Mouse (Mus musculus) fat pad, adult 2 months (tissue): ENCODE measurements at regions not wholly inside any gene's neighbourhood (a gene's known extent, or its start where the extent isn't known, plus 50 kb on each side); places are given as distances from the start of the nearest gene placed in this dataset.
"Not testable (repeated sequence)": the region's sequence is repeated elsewhere in the genome, so short reads cannot be mapped to it uniquely, and the experiment has no call there.

Source experiments
- DNase-seq: peaks from one replicate; pipeline ENCODE4 v3.0.0-alpha.2; 2011; ENCODE audit warnings: low read depth, low spot score; ENCODE audit errors: extremely low read depth

DNA sequence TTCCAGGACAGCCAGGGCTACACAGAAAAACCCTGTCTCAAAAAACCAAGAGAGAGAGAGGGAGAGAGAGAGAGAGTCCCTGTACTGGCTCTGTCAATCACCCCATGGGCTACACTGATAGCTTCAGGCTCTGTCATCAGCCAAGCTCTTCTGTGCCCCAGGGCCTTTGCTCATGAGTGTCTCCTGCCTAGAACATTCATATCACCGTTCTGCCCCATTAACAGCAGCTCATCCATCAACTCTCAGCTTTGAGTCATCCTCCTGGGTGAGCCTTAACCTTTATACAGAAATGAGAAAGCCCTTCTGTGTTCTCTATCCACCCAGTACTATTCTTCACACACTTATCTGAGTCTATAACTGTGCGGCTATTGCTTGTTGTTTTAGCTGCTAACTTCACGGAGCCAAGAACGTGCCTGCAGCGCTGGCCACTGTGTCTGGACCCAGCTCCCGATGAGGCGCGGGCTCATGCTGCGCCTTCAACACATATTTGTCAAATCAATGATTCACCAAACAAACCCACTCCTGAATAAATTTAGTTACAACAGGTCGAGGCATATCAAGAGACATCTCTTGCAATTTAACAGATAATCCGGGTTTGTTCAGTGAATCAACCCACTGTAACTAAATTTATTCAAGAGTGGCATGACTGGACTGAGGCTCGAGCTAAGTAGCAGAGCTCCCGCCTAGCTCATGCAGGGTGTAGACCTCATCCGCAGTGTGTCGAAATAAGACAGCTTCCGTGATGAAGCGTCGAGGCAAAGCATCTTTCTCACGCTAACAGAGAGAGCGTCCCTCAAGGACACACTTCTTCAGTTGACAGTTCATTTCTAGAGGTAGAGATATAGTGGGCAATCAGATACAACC, 152.1 kb downstream of the Katnal1 start:
- no peak for DNase-seq

DNA sequence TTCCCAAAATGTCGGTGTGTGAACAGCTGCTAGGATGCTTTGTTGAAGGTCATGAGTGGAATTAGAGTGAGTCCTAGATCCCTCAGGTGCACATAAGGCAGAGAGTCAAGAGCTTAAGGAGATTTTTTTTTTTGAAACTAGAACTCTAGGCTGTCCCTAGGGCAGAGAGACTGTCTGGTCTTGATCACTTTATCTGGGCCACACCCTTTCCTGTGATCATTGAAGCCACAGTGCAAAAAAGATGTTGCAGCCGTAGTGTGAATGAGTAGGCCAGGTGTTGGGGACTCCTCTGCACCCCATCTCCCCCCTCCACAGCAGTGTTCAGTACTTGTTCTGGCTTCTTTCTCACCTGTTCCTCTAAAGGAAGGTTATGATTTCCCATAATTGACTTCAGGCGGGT, 153.9 kb downstream of the Katnal1 start:
- no peak for DNase-seq

DNA sequence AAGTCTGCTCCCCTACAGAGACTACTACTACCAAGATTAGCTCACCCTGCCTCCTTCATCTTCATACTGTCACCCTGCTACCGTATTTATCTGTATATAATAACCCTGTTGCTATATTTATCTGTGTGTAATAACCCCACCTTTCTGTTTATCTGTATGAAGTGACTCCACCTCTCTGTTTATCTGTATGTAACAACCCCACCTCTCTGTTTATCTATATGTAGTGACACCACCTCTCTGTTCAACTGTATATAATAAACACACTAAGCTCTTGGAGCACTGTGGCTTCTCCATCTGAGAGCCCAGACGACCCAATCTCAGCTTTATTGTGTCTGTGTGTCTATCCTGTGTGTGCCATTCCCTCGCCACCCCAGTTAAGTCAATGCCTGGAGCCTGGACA, 154.7 kb downstream of the Katnal1 start:
- no peak for DNase-seq

DNA sequence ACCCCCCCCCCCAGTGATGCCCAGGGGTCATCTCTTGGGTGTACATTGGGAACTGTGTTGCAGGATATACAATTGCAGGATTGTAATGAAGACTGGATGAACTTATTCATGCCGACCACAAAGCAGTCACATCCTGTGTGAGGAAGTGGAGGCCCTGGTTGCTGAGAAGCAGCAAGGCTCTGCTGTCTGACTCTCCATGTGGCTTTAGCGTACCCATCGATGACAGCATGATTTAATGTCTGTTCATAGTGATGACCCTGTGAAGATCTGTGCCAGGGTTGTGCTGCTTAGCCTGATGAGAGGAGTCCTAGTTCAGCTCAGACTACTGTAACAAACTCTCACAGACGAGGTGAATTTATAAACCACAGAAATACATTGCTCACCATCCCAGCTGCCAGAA, 159.7 kb downstream of the Katnal1 start:
- no peak for DNase-seq

DNA sequence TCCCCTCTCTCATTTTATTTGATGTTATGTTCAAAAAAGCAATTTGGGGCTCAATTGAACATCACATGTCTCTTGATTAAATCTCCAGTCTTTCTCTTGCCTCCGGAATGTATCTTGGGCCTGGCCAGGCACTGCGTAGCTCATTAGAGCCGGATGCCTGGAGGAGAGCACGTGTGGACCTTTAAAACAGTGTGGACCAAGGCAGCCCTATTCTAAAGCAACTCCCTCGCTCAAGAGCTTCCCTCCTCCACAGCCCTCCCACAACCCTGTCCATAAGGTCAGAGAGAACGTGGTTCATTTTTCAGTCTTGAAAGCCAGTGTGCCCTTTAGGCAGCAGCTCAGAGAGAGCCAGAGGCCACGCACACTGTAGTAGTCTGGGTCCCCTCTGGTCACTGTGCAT, 160.8 kb downstream of the Katnal1 start:
- no peak for DNase-seq

DNA sequence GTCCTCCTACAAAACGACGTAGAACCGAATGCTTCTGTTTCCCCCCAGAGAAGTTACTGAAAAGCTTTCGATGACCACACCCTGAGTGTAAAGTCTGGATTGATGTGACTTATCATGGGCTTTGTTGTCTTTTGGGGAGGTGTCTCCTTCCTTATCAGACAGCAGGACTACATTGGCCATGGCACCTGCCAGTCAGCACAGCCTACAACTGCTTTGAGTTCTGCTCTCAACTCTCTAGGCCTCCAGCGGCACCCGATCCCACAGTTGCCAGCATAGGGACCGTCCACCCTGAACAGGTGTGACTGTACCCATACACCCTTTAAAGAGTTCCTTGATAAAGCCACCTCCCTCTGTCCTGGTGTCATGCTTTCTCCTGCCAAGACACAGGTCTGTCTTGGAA, 163.1 kb downstream of the Katnal1 start:
- no peak for DNase-seq

DNA sequence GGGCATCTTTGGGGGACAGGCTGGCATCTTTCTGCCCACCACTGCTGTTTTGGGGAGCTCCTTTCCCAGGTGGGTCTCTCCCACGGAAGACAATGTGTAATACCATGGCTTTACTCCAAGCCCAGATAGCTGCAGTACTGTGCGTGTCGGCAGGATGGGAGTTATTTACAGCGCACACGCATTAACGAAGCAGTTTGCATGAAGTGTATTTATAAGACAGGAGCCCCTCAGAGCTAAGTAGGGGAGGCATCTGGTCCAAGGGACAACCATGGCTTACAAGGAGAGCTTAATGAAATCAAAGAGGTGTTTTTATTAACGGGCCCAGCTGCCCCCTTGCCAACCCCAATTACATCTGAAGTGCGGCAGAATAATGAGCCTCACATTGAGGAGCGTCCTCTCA, 169.0 kb downstream of the Katnal1 start:
- no peak for DNase-seq

DNA sequence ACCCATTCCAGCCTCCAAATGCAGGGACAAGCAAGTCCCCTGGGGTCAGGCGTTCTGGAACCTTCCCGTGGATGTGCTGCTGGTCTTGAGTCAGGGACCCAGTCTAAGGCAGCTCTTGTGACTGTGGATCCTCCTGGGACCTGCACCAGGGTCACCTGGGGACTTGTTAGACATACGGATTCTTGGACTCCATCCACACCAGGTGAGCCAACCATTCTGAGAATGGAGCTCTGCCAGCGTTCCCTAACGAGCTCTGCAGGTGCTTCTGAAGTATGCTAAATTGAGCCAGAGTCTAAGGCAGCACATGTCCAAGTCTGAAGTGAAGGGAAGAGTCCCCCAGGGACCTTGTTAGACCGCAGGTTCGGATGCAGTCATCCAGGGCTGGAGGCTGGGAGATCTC, 170.3 kb downstream of the Katnal1 start:
- no peak for DNase-seq

DNA sequence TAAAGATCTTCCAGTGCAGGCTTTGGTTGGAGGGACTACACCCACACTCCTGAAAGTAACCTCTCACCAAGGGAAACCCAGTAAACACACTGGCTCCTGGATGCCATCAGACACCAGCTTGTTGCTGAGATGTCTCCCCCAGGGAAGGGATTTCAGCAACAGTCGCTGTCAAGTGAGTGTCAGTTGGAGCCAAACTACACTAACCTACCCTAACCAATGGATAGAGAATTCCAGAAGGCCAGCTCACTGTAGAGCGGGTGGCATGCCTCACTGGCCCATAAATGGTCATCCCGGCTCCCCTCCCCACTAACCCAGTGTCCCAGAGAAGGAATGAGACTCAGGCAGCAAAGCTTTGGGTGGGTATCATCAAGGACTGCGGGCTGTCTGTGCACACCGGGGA, 171.4 kb downstream of the Katnal1 start:
- DNase-seq: no peak

DNA sequence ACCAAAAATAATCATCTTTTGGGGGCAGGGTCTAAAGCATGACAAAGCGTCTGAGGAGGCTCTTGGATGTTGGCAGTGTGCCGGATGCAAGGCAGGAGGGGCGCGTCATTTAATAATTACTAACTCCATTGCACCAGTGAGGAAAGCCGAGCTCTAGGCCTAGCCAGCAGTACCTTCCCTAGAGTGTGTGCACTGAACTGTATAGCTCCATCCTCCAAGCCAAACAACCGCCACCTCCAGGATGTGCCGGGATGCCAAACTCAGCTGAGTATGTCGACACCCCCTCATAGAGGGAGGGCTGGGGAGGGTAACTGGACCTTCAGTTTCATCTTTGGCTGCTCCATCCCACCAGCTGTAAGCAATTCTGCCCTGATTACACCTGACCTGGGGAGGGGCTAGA, 171.9 kb downstream of the Katnal1 start:
- no peak for DNase-seq

DNA sequence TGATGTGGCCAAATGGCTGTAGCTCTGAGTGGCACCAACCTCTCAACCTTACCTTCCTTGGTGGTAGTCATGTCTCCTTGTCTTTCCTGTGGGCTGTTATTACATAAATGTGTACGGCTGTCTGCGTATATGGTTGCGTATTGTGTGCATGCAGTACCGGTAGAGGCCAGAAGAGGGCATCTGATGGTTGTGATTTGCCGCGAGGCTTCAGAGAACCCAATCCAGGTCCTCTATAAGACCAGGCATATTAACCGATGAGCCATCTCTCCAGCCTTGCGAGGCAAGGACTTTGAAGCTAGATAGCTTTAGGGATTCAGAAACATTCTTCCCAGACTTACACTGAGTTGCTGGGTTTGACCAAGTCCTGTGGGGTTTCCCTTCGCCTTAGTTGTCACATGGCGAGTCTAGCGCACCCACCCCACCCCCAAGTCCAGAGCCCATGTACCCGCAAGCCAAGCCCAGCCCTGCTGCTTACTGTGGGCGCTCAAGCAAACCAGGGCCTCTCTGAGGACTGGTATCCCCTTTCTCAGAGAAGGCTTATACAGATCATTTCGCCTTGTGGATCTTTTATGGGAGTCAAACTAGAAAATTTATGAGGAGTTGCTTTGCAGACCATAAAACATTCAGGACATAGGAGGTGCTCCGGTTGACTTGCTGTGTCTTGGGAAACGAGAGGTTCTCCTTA, 172.7 kb downstream of the Katnal1 start:
- DNase-seq: no peak

DNA sequence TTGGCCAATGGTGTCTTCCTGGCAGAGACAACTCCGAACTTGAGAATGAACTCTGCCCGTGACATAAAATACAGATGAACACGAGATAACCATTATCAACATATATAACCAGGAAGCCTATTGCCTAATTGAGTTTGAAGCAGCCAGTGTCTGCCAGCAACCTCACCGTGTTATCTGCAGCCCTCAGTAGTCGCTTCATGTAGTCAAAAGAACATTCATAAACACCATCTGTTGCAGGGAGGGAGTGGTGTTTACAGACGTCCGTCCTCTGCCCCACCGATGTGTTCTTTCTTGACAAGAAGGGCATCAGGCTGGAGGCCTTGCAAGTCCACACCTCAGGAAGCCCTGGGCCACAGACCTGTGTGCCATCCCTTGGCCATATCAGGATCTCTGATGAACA, 173.3 kb downstream of the Katnal1 start:
- DNase-seq: no peak

DNA sequence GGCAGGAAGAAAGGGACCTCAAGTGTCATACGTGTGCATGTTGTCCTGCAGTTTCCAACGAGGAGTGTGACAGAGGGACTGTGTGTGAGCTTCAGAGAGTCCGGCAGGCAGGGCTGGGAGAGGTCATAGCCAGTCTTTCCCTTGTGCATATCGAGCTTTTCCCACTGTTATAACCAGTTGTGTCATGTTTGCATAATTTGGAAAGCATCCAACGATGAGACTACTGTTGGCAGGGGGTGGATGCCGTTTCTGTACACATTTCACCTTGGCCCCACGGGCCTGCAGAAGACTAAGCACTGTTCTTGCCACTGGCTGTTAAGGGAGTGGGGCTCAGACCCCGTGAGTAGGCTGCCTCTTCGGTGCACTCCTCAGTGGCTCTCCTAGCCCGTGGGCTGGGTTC, 174.2 kb downstream of the Katnal1 start:
- no peak for DNase-seq

DNA sequence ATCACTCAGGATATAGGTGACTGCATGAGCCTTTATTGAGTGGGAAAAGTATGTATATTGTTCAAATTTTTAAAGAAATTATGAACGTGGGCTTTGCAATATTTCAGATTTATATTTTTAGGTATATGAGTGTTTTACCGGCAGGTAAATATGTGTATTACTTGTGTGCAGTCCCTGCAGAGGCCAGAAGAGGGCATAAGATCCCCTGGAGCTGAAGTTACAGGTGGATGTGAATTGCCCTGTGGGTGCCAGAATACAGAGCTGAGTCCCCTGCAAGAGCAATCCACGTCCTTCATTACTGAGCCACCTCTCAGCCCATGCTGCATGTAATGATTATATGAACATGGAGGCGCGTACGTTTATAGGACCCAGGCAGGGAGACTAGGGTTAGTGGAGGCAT, 174.8 kb downstream of the Katnal1 start:
- no peak for DNase-seq

DNA sequence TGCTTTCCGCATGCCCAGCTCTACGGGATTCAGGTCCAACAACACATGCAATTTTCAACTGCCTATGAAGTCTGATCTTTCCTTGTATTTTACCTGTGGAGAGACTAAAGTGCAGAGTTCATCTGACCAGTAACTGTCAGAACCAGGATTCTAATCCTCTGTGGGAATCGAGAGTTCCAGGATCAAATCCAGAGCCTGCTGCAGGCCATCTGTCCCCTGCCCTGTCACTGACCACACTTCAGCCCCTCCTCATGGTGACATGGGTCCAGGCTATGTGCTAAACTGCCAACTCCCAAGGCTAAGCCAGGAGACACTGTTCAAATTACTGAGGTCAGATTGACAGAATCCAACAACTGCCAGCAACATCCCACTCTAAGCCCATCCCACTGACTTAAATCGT, 175.7 kb downstream of the Katnal1 start:
- DNase-seq: no peak

DNA sequence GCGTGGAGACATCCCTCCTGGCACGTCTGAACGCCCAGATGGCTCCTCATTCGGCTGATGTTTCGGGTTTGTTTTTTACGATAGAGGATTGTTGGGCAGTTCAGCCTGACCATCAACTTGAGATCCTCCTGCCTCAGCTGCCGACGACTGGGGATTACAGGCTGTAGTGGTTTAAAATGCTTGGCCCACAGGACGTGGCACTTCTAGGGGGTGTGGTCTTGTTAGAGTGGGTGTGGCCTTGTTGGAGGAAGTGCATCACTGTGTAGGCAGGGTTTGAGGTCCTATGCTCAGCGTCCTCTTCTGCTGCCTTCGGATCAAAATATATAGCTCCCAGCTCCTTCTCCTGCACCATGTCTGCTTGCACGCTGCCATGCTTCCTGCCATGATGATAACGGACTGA, 177.1 kb downstream of the Katnal1 start:
- no peak for DNase-seq

DNA sequence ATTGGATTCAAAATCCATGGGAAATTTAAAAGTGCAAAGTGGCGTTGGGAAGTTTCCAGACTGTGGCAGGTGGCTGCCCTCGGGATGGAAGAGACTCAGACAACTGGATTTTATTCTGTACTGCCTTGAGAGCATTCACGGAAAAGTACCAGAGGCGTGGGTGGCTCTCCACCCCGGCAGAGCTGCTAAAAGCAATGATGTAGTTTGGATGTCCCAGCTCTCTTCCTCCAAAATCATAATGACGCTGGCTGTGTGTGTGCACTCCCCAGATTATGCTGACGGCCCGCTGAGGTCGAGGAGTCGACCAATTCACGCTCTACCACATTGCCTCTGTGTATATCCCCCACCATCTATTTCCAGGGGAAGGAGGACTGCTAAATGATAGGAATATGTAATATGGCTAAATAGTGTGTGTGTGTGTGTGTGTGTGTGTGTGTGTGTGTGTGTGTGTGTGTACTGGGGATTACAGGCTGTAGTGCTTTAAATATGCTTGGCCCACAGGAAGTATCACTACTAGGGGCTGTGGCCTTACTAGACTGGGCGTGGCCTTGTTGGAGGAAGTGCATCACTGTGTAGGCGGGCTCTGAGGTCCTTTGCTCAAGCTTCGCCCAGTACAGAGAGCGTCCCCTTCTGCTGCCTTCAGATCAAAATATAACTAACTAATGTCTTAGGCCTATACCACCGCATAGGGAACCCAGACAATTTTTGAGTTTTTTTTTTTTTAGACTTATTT, 179.0 kb downstream of the Katnal1 start:
- DNase-seq: no peak

DNA sequence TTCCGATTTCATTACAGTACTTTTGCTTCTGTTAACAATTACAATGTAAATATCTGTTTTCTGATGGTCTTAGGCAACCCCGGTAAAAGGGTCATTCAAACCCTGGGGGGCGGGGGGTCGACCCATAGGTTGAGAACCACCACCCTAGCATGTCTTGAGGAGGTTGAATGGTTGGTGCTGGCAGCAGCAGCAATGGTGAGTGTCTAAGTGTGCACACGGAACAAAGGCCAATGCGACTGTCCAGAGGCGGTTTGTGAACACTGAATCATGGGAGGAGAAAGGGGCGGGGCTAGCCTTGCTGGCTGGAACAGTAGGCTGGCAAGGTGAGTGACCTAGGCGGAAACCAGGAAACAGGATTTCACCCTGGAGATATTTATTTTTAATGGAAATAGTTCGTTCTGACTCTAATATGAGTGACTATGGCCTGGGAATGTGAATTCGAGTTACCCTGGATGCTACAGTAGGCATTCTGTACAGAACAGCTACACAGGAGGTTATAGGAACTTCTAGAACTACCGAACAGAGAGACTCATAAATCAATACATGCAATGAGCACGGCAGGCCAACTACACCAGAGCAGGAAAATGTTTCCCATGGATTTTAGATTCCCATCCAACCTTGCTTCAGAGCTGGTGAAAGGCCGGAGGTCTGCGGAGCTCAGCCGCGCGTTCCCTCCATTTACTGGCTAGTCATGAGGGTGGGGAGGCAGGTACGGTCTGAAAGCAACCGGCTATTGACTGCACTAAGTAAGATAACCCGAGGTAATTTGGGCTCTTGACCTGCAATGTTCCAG, 181.0 kb downstream of the Katnal1 start:
- no peak for DNase-seq

DNA sequence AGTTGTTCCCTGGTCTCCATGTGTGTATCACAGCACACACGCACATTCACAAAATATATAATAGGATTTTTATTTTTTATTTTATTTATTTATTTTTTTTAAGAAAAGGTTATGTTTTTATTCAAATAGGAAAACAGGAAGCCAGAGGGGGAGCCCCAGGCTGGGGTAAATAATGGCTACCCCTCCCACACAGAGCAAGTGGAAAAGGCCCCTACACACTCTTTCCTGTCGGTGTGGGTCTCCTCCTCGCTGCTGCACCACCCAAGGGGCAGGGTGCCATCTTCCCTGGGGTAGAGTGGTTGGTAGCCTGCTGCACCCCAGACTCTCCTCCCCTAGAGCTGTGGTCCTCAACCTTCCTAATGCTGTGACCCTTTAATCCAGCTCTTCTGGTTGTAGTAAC, 181.6 kb downstream of the Katnal1 start:
- DNase-seq: no peak

DNA sequence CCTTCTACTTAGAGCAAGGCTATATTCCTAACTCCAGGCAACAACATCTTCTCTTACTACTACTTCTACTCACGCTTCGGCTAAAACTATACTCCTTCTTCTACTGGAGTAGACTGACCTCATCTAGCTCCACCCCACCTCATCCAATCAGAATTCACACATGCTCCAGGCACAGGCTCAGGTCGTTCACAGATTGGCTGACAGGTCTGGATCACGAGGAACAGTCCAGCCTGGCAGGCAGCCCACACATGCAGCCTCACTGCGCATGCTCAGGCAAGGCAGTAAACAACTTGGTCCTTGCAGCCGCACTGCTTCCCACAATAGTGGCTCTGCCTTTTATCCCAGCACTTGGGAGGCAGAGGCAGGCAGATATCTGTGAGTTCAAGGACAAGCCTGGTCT, 182.4 kb downstream of the Katnal1 start:
- not testable (repeated sequence) for DNase-seq
